Mouse (Mus musculus) neural tube, embryonic 13.5 days (tissue): ENCODE results near the gene Ntm. TPM values are rescaled to one million over a fixed set of nuclear protein-coding genes. Genes with fewer than 3 reads are reported as not detected.

Experiments used
- ATAC-seq: fragments of 200-750 bp; cut with Nextera tagmentation; 2 replicates; pipeline ENCODE4 v1.8.0; 2017; ENCODE audit warnings: low read depth, mild to moderate bottlenecking, moderate TSS enrichment, moderate library complexity
- H3K27ac ChIP-seq: fragments of 300-500 bp; sonication (generic); replicated peaks from 2 replicates; pipeline ENCODE4 v1.5.1; 2015; ENCODE audit warnings: moderate library complexity, mild to moderate bottlenecking, inconsistent platforms
- H3K27me3 ChIP-seq: fragments of 300-500 bp; sonication (generic); 2 replicates; pipeline ENCODE4 v1.6.1; 2015; ENCODE audit warnings: mild to moderate bottlenecking, inconsistent platforms
- H3K36me3 ChIP-seq: fragments of 300-500 bp; sonication (generic); 2 replicates; pipeline ENCODE4 v1.6.1; 2015; ENCODE audit warnings: mild to moderate bottlenecking, inconsistent platforms
- H3K4me1 ChIP-seq: fragments of 300-500 bp; sonication (generic); replicated peaks from 2 replicates; pipeline ENCODE4 v1.6.1; 2015; ENCODE audit warnings: inconsistent platforms
- H3K4me2 ChIP-seq: fragments of 300-500 bp; sonication (generic); 2 replicates; pipeline ENCODE4 v1.6.1; 2015; ENCODE audit warnings: inconsistent platforms, mild to moderate bottlenecking, moderate library complexity
- H3K4me3 ChIP-seq: fragments of 300-500 bp; sonication (generic); 2 replicates; pipeline ENCODE4 v1.5.1; 2015; ENCODE audit warnings: mild to moderate bottlenecking, inconsistent platforms
- H3K9ac ChIP-seq: fragments of 300-500 bp; sonication (generic); 2 replicates; pipeline ENCODE4 v1.6.1; 2015; ENCODE audit warnings: moderate library complexity, mild to moderate bottlenecking, inconsistent platforms
- H3K9me3 ChIP-seq: fragments of 300-500 bp; sonication (generic); 2 replicates; pipeline ENCODE4 v1.6.1; 2016; ENCODE audit warnings: inconsistent platforms
- WGBS: fragments of 180-500 bp; shearing (Covaris S2); methylation state at CpG from one replicate; pipeline ENCODE4 v1.1.7; 2015; 5-methylcytosine and 5-hydroxymethylcytosine counted together
- polyA plus RNA-seq: library from polyadenylated mRNA; unstranded; fragments of >200 nt; fragmentation: Nextera tagmentation; extraction: Ambion mirVana; gene quantifications from 2 replicates; pipeline ENCODE4 v1.2.1, GENCODE M21; 2015

Gene Ntm
- polyA plus RNA-seq, 1 experiment from 2014 or later = 150 TPM

- no peak overlapping the region for H3K4me2 ChIP-seq
- ATAC-seq = no peak
- H3K4me3 ChIP-seq = no peak overlapping the region
- WGBS = 75% methylated on average over 6 of the region's 6 CpGs
- H3K27ac ChIP-seq = no peak overlapping the region
- H3K27me3 ChIP-seq = no peaks in the 10 kb centered on the region; the same call in 1 of the 2 replicates
- H3K9ac ChIP-seq = no peak overlapping the region
- H3K36me3 ChIP-seq = no peaks in the 10 kb centered on the region
- peaks cover 16% of the 10 kb centered on the region for H3K4me1 ChIP-seq
- no peaks in the 10 kb centered on the region for H3K9me3 ChIP-seq
Measured at GRCm38 (mm10) chr9:29534773-29535172, 428.2 kb downstream of the Ntm start.

- Histone ChIP-seq H3K27ac (no peak overlapping the region), H3K9me3 (no peaks in the 10 kb centered on the region), H3K4me1 (peaks cover 16% of the 10 kb centered on the region), H3K4me2 (no peak overlapping the region), H3K36me3 (no peaks in the 10 kb centered on the region), H3K9ac (no peak overlapping the region), H3K4me3 (no peak overlapping the region), H3K27me3 (no peaks in the 10 kb centered on the region; the same call in 1 of the 2 replicates)
- ATAC-seq = no peak
- 49% methylated on average over 7 of the region's 7 CpGs for WGBS
Measured at GRCm38 (mm10) chr9:29534304-29534703, 428.6 kb downstream of the Ntm start.

- H3K27me3 ChIP-seq = no peaks in the 10 kb centered on the region; the same call in 1 of the 2 replicates
- ATAC-seq = no peak
- no peak overlapping the region for H3K4me2 ChIP-seq
- no peak overlapping the region for H3K27ac ChIP-seq
- H3K9ac ChIP-seq = no peak overlapping the region
- H3K4me3 ChIP-seq = no peak overlapping the region
- WGBS = 25% methylated on average over 1 of the region's 1 CpGs
- no peaks in the 10 kb centered on the region for H3K36me3 ChIP-seq
- H3K9me3 ChIP-seq = no peaks in the 10 kb centered on the region
- peaks cover 16% of the 10 kb centered on the region for H3K4me1 ChIP-seq
Measured at GRCm38 (mm10) chr9:29533556-29533955, 429.4 kb downstream of the Ntm start.

- H3K9me3 ChIP-seq = no peaks in the 10 kb centered on the region
- H3K4me3 ChIP-seq = no peak overlapping the region
- H3K27ac ChIP-seq = no peak overlapping the region
- H3K36me3 ChIP-seq = no peaks in the 10 kb centered on the region
- H3K27me3 ChIP-seq = no peaks in the 10 kb centered on the region; the same call in 1 of the 2 replicates
- no peak overlapping the region for H3K4me2 ChIP-seq
- WGBS = 82% methylated on average over 6 of the region's 6 CpGs
- peaks cover 16% of the 10 kb centered on the region for H3K4me1 ChIP-seq
- no peak overlapping the region for H3K9ac ChIP-seq
- ATAC-seq = no peak
Measured at GRCm38 (mm10) chr9:29531147-29531917, 431.6 kb downstream of the Ntm start.

- Histone ChIP-seq H3K27ac (0 out of 2 replicates have a peak overlapping the region, but pooled peaks have one; percentile 18), H3K4me1 (peaks cover 20% of the 10 kb centered on the region), H3K9ac (no peak overlapping the region), H3K36me3 (no peaks in the 10 kb centered on the region), H3K27me3 (no peaks in the 10 kb centered on the region), H3K9me3 (no peaks in the 10 kb centered on the region), H3K4me3 (no peak overlapping the region), H3K4me2 (no peak overlapping the region)
- 50% methylated on average over 1 of the region's 1 CpGs for WGBS
- no peak for ATAC-seq
Measured at GRCm38 (mm10) chr9:29524109-29524508, 438.8 kb downstream of the Ntm start.

- Histone ChIP-seq H3K4me1 (peaks cover 20% of the 10 kb centered on the region), H3K27me3 (no peaks in the 10 kb centered on the region), H3K4me2 (no peak overlapping the region), H3K9ac (no peak overlapping the region), H3K36me3 (no peaks in the 10 kb centered on the region), H3K27ac (0 out of 2 replicates have a peak overlapping the region, but pooled peaks have one; percentile 18), H3K4me3 (no peak overlapping the region), H3K9me3 (no peaks in the 10 kb centered on the region)
- peak; percentile 85 for ATAC-seq
- WGBS = 39% methylated on average over 3 of the region's 3 CpGs
Measured at GRCm38 (mm10) chr9:29523221-29523620, 439.7 kb downstream of the Ntm start.

GRCm38 (mm10) chr9:29519181-29519580 lies 443.8 kb downstream of the Ntm start:
- 73% methylated on average over 2 of the region's 2 CpGs for WGBS
- no peaks in the 10 kb centered on the region for H3K27me3 ChIP-seq
- H3K9me3 ChIP-seq = no peaks in the 10 kb centered on the region
- no peak overlapping the region for H3K4me2 ChIP-seq
- H3K36me3 ChIP-seq = no peaks in the 10 kb centered on the region
- H3K9ac ChIP-seq = no peak overlapping the region
- H3K4me3 ChIP-seq = no peak overlapping the region
- no peak overlapping the region for H3K27ac ChIP-seq
- peaks cover 35% of the 10 kb centered on the region for H3K4me1 ChIP-seq
- no peak for ATAC-seq

GRCm38 (mm10) chr9:29516688-29517087 lies 446.3 kb downstream of the Ntm start:
- no peak overlapping the region for H3K9ac ChIP-seq

GRCm38 (mm10) chr9:29514588-29515356 lies 448.2 kb downstream of the Ntm start:
- peaks cover 20% of the 10 kb centered on the region for H3K4me1 ChIP-seq
- H3K4me3 ChIP-seq = no peak overlapping the region
- H3K36me3 ChIP-seq = no peaks in the 10 kb centered on the region
- H3K4me2 ChIP-seq = 0 out of 2 replicates have a peak overlapping the region, but pooled peaks have one; percentile 7
- no peaks in the 10 kb centered on the region for H3K27me3 ChIP-seq
- ATAC-seq = peak; percentile 23; the same call in 1 of the 2 replicates
- H3K9ac ChIP-seq = no peak overlapping the region
- WGBS = 50% methylated on average over 17 of the region's 17 CpGs
- no peaks in the 10 kb centered on the region for H3K9me3 ChIP-seq
- peak overlapping the region; percentile 40 for H3K27ac ChIP-seq

More at GRCm38 (mm10) chr9:29516688-29517087, 446.3 kb downstream of the Ntm start:
- Histone ChIP-seq H3K9me3 (no peaks in the 10 kb centered on the region), H3K4me3 (no peak overlapping the region), H3K27ac (0 out of 2 replicates have a peak overlapping the region, but pooled peaks have one; percentile 28), H3K27me3 (no peaks in the 10 kb centered on the region), H3K36me3 (no peaks in the 10 kb centered on the region), H3K4me1 (peaks cover 20% of the 10 kb centered on the region), H3K4me2 (no peak overlapping the region)
- no peak for ATAC-seq
- WGBS = 36% methylated on average over 2 of the region's 2 CpGs

GRCm38 (mm10) chr9:29496002-29496401 lies 466.9 kb downstream of the Ntm start:
- H3K27me3 ChIP-seq = no peaks in the 10 kb centered on the region
- H3K4me3 ChIP-seq = no peak overlapping the region
- no peaks in the 10 kb centered on the region for H3K36me3 ChIP-seq
- H3K27ac ChIP-seq = 0 out of 2 replicates have a peak overlapping the region, but pooled peaks have one; percentile 33
- no peak for ATAC-seq
- H3K4me1 ChIP-seq = 0 out of 2 replicates have a peak, but pooled peaks cover 10% of the 10 kb centered on the region
- WGBS = 53% methylated on average over 2 of the region's 2 CpGs
- no peak overlapping the region for H3K4me2 ChIP-seq
- no peak overlapping the region for H3K9ac ChIP-seq
- no peaks in the 10 kb centered on the region for H3K9me3 ChIP-seq

- ATAC-seq = no peak
Measured at GRCm38 (mm10) chr9:29482272-29482671, 480.7 kb downstream of the Ntm start.

GRCm38 (mm10) chr9:29479051-29479450 lies 483.9 kb downstream of the Ntm start:
- Histone ChIP-seq H3K9ac (no peak overlapping the region), H3K27me3 (no peaks in the 10 kb centered on the region), H3K9me3 (no peaks in the 10 kb centered on the region), H3K4me2 (no peak overlapping the region), H3K27ac (no peak overlapping the region), H3K4me3 (no peak overlapping the region), H3K36me3 (no peaks in the 10 kb centered on the region), H3K4me1 (peaks cover 10% of the 10 kb centered on the region)
- ATAC-seq = no peak
- 87% methylated on average over 10 of the region's 10 CpGs for WGBS

More at GRCm38 (mm10) chr9:29482272-29482671, 480.7 kb downstream of the Ntm start:
- Histone ChIP-seq H3K4me1 (peaks cover 5% of the 10 kb centered on the region), H3K4me3 (no peak overlapping the region), H3K4me2 (no peak overlapping the region), H3K27me3 (no peaks in the 10 kb centered on the region), H3K9me3 (no peaks in the 10 kb centered on the region), H3K9ac (no peak overlapping the region), H3K36me3 (no peaks in the 10 kb centered on the region), H3K27ac (no peak overlapping the region)
- WGBS = 94% methylated on average over 2 of the region's 2 CpGs
